Mouse (Mus musculus) granulocyte monocyte progenitor cell, adult 5-6 weeks (primary cell): ENCODE results near the gene Mrpl20. TPM values are rescaled to one million over a fixed set of nuclear protein-coding genes. Genes with fewer than 3 reads are reported as not detected.

Source experiments
- ATAC-seq: replicated peaks from 2 replicates; pipeline ENCODE4 v1.8.0; 2016; ENCODE audit warnings: mild to moderate bottlenecking, moderate TSS enrichment, inconsistent platforms; ENCODE audit not compliant: poor library complexity, severe bottlenecking
- total RNA-seq, 2 experiments: library from RNA; stranded (forward) in 1 of 2; stranded (reverse) in 1 of 2; fragments of 200-712, 200-1000 nt in 1 of 2; fragments of >200 nt in 1 of 2; fragmentation: Nextera tagmentation in 1 of 2; gene quantifications; 2 replicates each; pipeline ENCODE4 v1.2.3; 2014 to 2017

The Mrpl20 gene
- total RNA-seq (2014; fragmentation: Nextera tagmentation) (191 and 198 TPM in 2 replicates), total RNA-seq (2017) (84.2 and 91.1 TPM in 2 replicates)

DNA sequence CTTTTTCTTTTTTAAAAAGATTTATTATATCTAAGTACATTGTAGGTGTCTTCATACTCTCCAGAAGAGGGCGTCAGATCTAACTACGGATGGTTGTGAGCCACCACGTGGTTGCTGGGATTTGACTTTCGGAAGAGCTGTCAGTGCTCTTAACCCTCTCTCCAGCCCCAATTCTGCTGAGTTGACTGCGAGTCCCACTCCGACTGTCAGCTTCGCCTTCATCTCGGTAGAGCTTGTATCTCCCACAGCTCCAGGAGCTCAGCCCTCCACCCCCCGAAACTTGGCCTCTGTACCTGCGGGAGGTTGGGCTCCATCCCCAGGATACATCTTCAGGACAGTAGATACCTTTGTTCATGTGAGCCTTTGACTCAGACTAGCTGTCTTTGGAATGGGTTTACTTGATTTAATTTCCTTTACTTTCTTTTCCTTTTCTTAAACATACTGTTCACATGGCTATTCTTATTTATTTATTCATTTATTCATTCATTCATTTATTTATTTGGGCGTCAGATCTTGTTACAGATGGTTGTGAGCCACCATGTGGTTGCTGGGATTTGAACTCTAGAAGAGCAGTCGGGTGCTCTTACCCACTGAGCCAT lies at the start of gene Mrpl20:
TSS of gene Mrpl20 (plus strand) at position 138 of the 599 bp plus-strand sequence.
- peak; percentile 41 for ATAC-seq

DNA sequence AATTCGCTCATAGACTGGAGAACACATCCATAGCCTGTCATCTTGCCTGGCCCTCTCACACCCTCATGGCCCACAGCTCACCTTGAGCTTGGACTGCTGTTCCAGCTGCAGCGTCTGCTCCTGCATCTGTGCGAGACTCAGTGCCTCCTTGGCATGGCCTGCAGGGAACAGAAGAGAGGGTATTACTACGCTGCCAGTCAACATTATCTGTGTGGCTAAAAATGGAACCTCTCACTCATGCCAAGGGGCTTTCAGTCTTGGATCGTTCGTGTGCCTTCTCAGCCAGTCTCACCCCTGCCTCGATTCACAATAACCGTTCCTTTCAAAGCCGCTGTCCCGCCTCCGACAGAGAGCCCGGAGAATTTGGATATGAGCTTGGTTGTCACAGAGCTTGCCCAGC lies 45.7 kb upstream of the Mrpl20 start:
- ATAC-seq: no peak

DNA sequence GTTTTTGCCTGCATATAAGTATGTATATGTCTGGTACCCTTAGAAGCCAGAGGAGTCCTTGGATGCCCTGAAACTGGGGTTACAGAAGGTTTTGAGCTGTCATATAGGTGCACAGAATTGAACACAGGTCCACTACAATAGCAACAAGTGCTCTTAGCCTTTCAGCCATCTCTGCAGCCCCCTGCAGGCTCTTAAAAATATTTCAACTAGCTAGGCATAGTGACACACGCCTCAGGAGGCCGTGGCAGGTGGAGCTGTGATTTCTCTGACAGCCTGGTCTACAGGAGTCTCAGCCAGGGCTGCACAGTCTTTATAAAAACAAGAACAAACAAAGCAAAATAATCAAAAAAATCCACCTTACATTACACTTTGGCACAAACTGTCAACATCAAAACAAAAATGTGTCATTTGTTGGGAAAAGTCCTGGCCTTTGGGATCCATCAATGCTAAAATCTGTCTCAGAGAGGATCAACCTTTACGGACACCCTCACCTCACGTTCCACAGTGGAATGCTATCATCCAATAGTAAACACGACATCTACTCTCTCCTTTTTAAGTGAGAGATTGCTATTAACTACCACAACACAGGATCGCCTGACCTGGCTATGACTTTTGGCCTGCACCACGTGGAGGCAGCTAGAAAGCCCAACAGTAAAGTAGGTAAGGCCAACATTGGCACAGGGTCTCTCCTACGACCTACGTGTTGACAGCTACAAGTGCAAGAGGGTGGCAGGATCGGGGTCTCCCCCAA lies 42.6 kb upstream of the Mrpl20 start:
- peak; percentile 48 for ATAC-seq

DNA sequence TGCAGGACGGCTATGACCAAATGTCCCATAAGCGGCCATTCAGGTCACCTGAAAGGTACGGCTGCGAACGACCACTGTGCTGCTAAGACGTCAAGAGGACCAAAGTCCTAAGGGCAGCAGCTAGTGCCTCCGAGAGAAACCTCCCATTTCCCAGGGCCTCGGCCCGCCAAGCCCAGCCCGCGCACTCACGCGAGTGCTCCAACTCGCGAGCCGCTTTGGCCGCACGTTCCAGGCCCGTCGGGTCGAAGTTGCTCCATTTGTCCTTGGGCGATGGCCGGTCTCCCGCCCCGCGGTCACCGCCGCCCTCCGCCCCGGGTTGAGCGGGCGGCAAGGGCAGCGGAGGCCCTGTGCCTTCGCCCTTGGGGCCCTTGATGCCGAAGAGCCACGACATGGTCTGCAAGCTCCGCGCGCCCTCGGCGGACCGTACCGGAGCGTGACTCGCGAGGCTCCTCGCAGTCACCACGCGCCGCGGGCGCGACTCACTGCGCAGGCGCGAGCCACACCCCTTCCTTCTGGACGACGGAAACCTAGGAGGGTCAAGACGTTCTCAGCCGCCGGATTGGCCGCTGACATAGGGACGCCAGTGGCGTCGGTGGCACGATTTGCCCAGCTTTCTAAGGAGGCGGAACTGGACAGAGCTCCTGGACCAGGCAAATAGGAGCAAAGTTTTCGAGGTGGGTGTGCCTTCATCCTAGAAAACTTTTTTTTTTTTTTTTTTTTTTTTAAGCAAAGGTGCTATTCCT lies 41.9 kb upstream of the Mrpl20 start, which contains the start of gene Atad3a:
TSS of gene Atad3a (minus strand) at position 481 of the 743 bp plus-strand sequence.
- ATAC-seq: peak; percentile 95

DNA sequence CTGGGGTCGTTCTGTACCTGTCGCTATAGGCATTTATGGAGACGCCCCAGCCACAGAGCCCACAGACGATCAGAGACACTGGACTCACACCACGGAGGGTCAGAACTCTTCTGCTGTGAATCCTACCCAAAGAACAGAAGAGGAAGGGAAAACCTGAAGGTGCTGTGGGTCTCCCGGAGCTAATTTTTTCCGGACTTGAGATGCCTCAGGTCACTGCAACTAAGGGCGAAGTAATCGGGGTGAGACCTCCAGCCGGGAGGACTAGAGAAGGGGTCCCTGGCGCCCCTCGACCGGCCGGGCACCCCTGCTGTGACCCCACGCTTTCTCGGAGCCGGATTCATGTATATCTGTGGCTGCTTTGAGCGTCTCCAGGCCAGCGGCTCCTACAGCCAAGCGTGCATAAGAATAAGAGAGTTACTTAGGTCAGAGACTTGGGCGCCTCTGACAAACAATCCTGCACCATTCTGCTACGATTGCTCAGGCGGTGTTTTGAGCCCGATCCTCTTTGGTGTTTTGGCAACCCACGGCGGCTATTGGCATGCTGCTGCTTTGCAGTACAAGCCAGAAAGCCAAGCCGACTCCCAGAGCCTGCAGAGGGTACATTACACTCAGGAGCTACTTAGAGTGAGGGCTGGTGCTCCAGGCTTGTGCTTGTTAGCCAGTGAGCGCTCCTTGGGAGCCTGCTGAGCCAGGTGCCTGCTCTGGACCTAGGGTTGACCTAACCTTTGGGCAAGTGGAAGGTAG lies 41.1 kb upstream of the Mrpl20 start:
- peak; percentile 23 for ATAC-seq

DNA sequence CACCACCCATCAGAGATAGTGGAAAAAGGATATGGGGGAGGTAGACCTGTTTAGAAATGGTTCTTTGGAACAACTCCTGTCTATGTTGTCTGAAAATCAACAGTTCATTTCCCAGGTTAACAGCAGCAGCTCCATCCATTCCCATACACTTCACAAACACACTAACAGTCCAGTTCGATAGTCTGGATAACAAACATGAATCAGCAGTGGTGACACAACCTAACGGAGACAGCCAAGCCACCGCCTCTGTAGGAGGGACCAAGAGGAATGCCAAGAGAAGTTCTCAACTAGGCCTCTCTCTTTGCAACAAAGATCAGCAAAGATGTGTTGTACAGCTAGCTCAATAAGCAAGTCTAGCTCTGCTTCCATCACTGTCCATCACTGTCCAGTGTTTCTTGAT lies 40.3 kb upstream of the Mrpl20 start:
- no peak for ATAC-seq

DNA sequence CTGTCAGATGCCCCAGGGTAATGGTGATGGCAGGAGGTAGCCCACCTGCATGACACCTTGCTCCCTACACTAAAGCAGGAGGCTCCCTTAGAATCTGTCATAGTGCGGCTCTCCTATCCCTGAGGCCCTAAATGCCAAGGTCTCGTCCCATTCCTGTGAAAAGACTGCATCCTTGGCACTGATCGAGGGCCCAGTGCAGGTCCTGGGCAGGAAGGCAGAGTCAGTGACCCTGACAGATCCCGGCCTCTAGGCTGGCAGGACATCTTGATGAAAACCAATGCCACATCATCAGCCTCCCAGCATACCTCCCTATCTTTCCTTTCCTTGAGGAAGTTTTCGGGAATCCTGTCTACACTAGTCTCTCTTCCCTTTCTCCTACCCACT lies 33.2 kb upstream of the Mrpl20 start:
- no peak for ATAC-seq

DNA sequence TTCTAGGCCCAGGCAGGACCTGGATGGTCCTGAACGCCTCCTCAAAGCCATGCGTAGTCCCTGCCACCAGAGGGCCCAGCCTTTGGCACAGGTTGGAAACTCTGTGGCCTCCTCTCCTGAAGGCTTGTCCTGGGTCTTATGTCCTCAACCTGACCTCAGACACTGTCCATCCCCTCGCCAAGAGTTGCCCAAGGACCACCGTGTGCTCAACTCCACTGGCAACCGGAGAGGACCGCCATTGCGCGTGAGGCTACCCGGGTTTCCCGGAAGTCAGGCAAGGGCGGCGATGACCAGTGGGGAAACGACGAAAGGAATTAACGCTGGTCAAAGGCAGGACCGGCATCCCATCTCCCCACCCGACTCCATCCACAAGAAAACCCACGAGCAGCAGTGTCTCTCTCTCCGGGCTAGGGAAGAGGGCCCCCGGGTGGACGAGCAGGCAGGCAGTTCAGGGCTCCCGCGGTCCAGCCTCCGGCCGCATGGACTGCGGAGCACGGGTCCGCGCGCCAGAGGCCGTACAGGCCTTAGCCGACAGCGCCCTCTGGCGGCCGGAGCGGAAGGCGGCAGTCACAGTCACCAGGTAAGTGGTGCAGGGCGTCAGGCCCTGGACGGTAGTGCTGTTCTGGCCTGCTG lies 32.7 kb upstream of the Mrpl20 start:
- ATAC-seq: peak; percentile 78

DNA sequence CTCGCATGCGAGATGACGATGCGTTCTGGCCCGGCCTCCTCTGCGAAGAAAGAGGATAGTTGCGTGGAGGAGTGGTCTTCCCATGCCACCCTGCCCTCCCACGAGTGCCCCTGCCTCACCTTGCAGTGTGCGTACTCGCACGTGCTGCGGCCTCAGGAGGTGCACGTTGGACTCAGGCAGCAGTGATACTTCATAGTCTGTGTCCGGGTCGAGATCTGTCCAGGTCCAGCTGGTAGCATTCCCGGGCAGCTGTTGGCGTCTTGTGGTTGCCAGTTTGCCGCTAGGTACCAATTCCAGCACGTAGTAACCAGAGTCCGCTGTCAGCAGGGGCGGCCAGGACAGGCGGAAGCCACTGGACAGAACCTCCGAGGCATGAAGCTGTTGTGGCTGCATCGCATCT lies 32.1 kb upstream of the Mrpl20 start:
- ATAC-seq: no peak

DNA sequence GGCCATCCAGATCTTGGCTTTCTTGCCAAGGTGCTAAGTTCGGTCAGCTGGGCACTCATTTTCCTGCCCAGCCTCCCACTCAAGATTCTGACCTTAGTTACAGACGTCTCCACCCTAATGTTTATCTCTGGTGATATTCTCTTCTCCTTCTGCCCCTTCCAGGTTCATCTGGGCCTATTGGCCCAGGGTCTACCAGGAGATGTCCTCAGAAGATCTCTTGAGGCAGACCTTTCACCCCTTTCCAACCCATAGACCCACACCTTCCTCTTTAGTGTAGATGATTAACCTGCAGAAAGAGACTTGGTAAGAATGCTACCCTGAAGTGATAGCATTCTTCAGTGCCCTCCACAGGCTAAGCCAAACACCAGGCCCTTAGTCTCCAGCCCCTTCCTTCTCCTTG lies 31.0 kb upstream of the Mrpl20 start:
- no peak for ATAC-seq

DNA sequence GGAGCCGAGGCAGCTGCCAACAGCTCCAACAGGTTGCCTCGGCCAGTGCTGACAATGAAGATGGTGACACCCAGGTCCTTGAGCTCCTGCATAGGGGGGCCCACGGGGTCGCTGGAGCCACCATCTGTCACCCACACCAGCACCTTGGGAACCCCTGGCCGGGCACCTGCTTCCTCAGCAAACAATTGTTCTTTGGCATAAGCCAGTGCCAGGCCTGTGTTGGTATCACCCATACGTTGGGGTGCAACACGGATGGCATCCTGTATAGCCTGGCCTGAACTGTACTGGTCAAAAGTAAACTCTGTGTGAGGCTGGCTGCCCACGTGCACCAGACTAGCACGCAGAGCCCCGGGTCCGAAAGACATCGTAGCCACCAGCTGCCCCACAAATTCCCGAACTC lies 29.9 kb upstream of the Mrpl20 start:
- no peak for ATAC-seq

DNA sequence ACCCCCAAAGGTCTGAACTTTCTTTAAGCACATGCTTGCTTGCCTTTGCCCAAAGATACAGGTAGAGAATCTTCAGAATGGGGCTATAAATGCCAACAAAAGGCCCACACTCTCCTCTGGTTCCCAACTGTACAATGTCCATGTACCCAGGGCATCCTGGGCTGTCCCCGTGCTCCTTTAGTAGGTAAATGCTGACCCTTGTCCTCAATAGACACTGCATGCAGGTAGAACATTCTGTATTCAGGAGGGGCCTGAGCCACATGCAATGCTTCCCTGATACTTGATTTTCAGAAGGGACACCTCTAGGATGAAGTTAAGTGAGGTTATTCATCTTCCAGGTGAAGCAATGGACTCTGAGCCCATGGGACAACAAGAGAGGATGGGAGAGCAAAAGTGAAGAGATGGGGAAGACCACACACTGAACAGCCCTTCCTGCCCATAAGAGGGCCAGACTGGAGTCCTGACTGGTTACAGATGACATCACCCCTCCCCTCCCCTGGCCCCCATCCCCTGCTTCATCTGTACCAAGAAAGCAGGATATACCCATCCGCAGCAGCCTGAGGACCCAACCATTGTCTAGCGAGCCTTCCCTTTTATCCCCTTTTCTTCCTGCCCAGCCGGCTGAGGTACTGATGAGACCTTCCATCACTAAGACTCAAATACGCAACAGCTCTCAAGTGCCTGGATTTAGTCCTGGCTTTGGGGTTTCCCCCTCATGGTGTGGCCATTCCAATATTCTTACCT lies 29.2 kb upstream of the Mrpl20 start:
- no peak for ATAC-seq

DNA sequence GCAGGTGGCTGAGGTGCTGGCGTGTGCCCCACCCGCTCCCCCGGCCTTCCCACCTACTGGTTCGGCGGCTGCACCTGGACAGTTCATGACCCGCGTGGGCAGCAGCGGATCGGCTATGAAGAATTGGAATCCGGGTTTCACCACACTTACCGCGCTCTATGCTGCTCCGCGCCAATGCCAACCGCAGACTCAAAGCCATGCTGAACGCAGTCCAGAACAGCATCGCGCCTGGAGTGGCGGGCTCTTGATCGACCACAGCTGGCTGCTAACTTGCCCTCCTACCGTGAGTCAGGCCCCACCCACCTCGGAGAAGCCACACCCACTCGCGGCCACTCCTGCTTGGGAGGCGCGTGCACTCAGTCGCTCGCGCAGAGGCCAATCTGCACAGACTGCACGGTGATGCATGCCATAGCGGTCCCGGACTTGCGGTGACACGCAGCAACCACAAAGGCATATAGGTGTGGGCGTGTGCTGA lies 28.4 kb upstream of the Mrpl20 start, which contains the start of gene Vwa1:
TSS of gene Vwa1 (minus strand) at position 419 of the 475 bp plus-strand sequence.
- peak; percentile 74 for ATAC-seq

DNA sequence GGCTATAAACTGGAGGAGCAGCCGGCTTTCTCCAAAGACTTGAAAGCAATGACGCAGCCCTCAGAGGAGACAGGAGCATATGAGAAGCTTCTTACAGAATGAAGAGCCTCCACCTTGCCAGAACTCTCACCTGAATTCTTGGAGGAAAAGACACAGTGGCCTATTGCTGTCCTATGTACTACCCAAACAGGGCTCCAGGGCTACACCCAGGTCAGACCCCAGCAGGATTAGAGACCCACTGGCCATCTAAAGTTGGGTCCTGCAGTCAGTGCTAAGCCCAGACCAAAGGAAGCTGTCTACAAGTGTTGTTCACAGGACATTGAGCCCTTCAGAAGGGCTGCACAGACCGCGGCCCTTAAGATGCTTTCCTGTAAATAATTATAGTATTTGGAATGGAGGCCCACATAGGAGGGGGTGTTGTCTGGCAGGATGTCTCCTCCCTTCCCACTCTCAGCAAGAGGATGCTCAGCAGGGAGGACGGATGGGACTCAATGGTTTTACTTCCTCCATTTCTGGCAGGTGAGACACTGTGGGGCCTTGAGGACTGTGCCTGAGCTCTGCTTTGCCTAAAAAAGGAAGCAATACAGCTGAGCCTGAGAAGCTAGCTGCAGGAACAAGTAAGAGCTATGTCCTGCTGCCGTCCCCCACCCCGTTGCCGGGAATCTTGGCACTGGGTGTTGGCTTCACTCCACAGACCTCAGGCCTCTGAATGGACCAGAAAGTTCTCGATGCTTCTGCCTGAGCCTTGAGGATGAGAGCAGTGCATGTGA lies 27.5 kb upstream of the Mrpl20 start:
- peak; percentile 42 for ATAC-seq

DNA sequence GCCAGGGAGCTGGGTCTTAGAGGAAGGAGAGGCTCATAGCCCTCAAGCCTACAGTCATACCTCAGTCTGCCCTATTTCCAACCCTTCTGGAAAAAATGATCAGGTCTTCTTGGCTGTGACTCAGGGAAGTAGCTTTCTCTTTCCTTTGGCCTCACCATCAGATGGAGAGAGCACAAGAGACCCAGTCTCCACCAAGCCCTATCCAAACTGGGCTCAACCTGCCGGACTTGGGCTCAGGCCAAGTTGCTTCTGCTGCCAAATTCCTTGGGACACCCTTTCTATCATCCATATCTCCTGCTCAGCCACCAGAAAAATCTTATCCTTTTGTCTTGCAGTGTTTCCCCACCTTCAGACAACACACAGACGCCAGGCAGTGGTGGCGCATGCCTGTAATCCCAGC lies 26.8 kb upstream of the Mrpl20 start:
- no peak for ATAC-seq

DNA sequence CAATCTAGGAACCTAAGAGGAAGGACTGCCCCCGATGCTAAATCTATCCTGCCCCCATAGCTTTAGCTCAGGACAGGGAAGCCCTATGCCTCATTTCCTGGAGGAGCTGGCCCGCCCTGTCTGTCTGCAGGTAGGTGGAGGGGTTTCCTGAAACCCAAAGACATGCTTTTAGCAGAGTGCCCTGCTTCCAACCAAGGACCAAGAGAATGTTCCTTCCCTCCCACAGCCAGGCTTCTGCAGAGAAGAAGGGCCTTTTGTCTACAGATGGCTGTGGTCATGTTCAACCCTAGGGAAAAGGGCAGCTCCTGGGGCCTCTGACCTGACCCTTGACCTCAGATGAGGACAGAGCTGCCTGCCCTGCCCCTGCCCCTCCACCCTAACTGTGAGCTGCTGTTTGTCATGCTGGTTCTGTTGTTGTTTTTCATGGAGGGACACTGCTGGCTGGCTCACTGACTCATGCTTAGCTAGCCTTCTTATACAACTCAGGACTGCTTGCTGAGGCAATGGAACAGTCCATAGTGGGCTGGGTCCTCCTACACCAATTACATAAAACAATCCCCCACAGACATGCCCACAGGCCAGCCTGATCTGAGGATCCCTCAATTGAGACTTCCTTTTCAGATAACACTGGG lies 25.9 kb upstream of the Mrpl20 start:
- no peak for ATAC-seq

DNA sequence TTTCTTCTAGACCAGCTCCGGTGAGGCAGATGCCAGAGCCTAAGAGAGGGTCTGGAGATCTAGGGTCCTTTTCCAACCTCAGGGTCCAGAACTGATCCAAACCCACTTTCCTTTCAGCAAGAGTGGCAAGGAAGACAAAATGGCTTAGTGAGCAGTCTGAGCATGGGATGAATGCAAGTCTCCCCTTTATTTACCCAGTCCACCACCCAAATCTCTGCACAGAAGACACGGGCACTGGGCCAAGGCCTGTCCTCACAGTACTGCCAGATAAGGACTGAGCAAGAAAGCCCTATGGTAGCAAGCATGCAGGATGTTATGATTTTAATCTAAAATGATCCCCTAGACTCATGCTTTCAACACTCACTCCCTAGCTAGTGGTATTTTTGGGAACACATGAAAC lies 24.9 kb upstream of the Mrpl20 start:
- ATAC-seq: no peak

DNA sequence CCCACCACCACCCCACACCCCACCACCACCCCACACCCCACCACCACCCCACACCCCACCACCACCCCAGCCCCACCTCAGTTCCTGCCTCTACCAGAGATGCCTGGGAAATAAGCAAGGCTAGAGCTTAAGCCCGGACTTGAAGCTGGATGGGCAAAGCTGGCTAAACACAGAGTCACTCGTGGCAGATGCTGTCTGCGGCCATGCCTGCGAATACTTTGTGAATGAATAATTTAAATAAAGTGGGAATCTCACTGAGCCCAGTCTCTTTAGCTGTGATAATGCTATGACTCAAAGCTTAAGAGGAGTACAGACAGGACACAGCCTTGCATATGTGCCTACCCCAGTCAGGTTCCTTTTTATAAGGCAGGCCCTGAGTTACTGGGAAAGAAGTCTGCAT lies 23.2 kb upstream of the Mrpl20 start:
- no peak for ATAC-seq
